Mouse (Mus musculus) intestine, embryonic 14.5 days (tissue): ENCODE data around the gene Gchfr. TPM values are rescaled to one million over a fixed set of nuclear protein-coding genes. Genes with fewer than 3 reads are reported as not detected.

Experiments
- ATAC-seq: fragments of 200-750 bp; cut with Nextera tagmentation; replicated peaks from 2 replicates; pipeline ENCODE4 v1.8.0; 2017; ENCODE audit warnings: low read depth, moderate number of reproducible peaks, moderate TSS enrichment, moderate library complexity; ENCODE audit not compliant: low FRiP score, low TSS enrichment
- DNase-seq: peaks from one replicate; pipeline ENCODE4 v3.0.0-alpha.2; 2018; ENCODE audit warnings: low spot score
- H3K27ac ChIP-seq: fragments of 300-500 bp; sonication (generic); 2 replicates; pipeline ENCODE4 v1.5.1; 2014; ENCODE audit warnings: low read depth, mild to moderate bottlenecking, control low read depth
- H3K27me3 ChIP-seq: fragments of 300-500 bp; sonication (generic); replicated peaks from 2 replicates; pipeline ENCODE4 v1.6.1; 2014; ENCODE audit warnings: low read length, control low read depth; ENCODE audit not compliant: control insufficient read depth, insufficient read depth
- H3K36me3 ChIP-seq: fragments of 300-500 bp; sonication (generic); 2 replicates; pipeline ENCODE4 v1.6.1; 2014; ENCODE audit warnings: low read length, control low read depth; ENCODE audit not compliant: control insufficient read depth, insufficient read depth
- H3K4me1 ChIP-seq: fragments of 300-500 bp; sonication (generic); replicated peaks from 2 replicates; pipeline ENCODE4 v1.6.1; 2014; ENCODE audit warnings: low read length, control low read depth, mixed read lengths; ENCODE audit not compliant: control insufficient read depth, insufficient read depth
- H3K4me2 ChIP-seq: fragments of 300-500 bp; sonication (generic); 2 replicates; pipeline ENCODE4 v1.6.1; 2014; ENCODE audit warnings: low read length
- H3K4me3 ChIP-seq: fragments of 300-500 bp; sonication (generic); 2 replicates; pipeline ENCODE4 v1.5.1; 2014; ENCODE audit warnings: low read depth, low read length, control low read depth, mixed read lengths
- H3K9ac ChIP-seq: fragments of 300-500 bp; sonication (generic); 2 replicates; pipeline ENCODE4 v1.6.1; 2014; ENCODE audit warnings: mild to moderate bottlenecking, low read length
- H3K9me3 ChIP-seq: fragments of 300-500 bp; sonication (generic); 2 replicates; pipeline ENCODE4 v1.6.1; 2016; ENCODE audit warnings: low read length, control low read depth; ENCODE audit not compliant: control insufficient read depth
- WGBS: fragments of 180-500 bp; shearing (Covaris S2); extraction: QIAGEN DNeasy Blood & Tissue Kit; methylation state at CpG from one replicate; pipeline ENCODE4 v1.1.7; 2014; 5-methylcytosine and 5-hydroxymethylcytosine counted together
- polyA plus RNA-seq: library from polyadenylated mRNA; unstranded; fragments of >200 nt; fragmentation: Nextera tagmentation; extraction: Ambion mirVana; gene quantifications from 2 replicates; pipeline ENCODE4 v1.2.1, GENCODE M21; 2014

The Gchfr gene
- polyA plus RNA-seq, 1 experiment from 2014 or later: 12.0 TPM

DNA sequence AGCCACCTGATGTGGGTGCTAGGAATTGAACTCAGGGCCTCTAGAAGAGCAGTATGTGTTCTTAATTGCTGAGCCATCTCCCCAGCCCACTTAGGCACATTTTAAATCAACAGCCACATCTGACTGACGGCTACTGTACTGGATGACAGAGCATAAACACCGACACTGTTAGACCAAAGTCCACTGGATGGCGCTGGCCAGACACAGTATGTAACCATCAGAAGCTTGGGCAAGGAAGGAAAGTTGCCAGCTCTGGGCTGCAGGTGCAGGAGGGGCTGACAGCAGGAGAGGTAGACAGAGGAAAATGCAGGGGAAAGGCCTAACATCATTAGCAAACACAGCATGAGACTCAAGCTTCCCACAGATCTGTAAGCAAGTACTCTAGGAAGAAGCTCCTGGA is 9.2 kb downstream of the Gchfr start:
- Histone ChIP-seq H3K4me1 (peaks cover 13% of the 10 kb centered on the region), H3K9ac (no peak overlapping the region), H3K27ac (no peak overlapping the region), H3K36me3 (peaks cover 31% of the 10 kb centered on the region), H3K9me3 (no peaks in the 10 kb centered on the region), H3K27me3 (no peaks in the 10 kb centered on the region), H3K4me2 (no peak overlapping the region), H3K4me3 (no peak overlapping the region)
- DNase-seq: no peak
- WGBS: 57% methylated on average over 3 of the region's 3 CpGs
- no peak for ATAC-seq

DNA sequence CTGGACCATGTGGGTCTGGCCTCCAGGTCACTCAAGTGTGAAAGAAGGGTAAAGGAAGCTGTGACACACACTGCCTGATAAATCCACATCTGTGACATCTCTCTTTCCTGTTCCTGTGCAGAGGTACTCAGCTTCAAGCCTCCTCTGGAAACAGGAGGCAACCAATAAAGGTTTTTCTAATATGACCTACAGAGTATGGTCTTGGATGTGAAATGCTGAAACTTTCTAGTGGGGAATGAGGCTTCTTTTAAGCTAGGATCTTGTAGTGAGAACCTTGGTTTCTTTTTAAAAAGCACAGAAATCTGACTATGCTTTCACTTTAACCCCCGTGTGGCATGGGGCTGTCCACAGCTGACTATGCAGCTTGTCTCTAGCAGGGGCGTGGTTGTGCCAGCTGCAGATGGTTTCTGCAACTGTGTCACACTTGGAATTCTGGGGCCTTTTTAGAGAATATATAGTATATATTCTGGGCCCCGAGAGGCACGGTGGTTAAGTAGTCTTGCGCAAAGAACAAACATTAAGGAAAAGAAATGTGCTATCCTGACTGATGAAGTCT is 9.9 kb downstream of the Gchfr start:
- peaks cover 31% of the 10 kb centered on the region for H3K36me3 ChIP-seq
- no peak overlapping the region for H3K27ac ChIP-seq
- ATAC-seq (no peak), DNase-seq (no peak)
- H3K4me1 ChIP-seq: peaks cover 13% of the 10 kb centered on the region
- H3K9ac ChIP-seq: no peak overlapping the region
- 87% methylated on average over 5 of the region's 5 CpGs for WGBS
- H3K4me2 ChIP-seq: no peak overlapping the region
- H3K9me3 ChIP-seq: no peaks in the 10 kb centered on the region
- H3K4me3 ChIP-seq: no peak overlapping the region
- H3K27me3 ChIP-seq: no peaks in the 10 kb centered on the region

DNA sequence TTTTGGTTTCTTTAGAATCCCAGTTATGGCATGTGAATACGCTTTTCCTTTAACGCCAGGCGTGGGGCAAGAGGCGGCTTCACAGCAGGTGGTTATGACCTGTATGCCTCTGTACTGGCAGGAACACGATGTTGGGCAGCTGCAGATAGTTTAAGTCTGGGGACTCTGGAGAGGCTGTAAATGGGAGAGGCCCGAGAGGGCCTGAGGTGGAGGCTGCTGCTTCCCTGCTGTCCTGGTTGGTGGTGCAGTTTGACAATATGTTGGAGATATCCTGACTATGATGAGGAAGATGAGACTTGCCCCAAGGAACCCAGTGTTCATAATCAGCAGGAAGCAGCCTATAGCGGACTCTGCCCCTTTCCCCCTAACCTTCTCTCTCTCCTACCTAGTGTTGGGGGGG is 15.3 kb downstream of the Gchfr start:
- no peak overlapping the region for H3K9ac ChIP-seq
- no peak for DNase-seq
- H3K4me2 ChIP-seq: no peak overlapping the region
- H3K36me3 ChIP-seq: peaks cover 39% of the 10 kb centered on the region
- no peaks in the 10 kb centered on the region for H3K4me1 ChIP-seq
- no peak overlapping the region for H3K4me3 ChIP-seq
- H3K27me3 ChIP-seq: no peaks in the 10 kb centered on the region
- H3K27ac ChIP-seq: no peak overlapping the region
- no peaks in the 10 kb centered on the region for H3K9me3 ChIP-seq
- ATAC-seq: no peak
- WGBS: 86% methylated on average over 7 of the region's 7 CpGs

DNA sequence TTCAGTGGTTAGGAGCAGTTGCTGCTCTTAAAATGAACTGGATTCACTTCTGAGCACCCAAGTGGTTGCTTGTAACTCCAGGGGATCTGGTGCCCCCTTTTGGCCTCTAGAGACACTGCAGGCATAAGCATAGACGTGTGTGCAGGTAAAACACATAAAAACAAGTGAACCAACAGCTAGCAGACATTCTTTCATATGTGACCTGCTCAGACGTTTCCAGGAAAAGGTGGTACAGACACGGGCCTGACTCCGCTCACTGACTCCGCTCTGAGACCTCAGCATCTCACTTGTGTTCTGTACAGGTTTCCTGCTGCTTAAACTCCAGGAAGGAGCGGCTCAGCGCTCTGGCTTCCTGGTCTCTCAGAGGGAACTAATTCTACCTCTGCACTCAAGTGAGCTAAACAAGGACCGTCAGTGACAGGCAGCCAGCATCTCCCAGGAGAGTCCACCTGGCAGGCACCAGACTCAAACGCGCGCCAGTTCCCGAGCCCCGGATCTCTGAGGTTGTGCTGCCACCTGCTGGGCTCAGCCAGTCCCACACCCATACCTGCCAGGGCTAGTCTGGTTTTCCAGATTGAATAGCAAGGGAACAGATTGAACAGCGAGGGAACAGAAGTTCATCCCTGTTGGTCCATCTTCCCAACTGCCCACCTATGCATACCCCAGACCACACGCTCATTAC is 21.6 kb downstream of the Gchfr start:
- H3K36me3 ChIP-seq: peaks cover 6% of the 10 kb centered on the region
- peaks cover 3% of the 10 kb centered on the region; the same call in 1 of the 2 replicates for H3K4me1 ChIP-seq
- ATAC-seq: peak; percentile 84
- no peaks in the 10 kb centered on the region for H3K27me3 ChIP-seq
- H3K9ac ChIP-seq: no peak overlapping the region
- no peak overlapping the region for H3K27ac ChIP-seq
- WGBS: 6% methylated on average over 15 of the region's 15 CpGs
- H3K9me3 ChIP-seq: no peaks in the 10 kb centered on the region
- H3K4me3 ChIP-seq: peak overlapping the region; percentile 23
- DNase-seq: peak; percentile 98
- peak overlapping the region; percentile 63 for H3K4me2 ChIP-seq

DNA sequence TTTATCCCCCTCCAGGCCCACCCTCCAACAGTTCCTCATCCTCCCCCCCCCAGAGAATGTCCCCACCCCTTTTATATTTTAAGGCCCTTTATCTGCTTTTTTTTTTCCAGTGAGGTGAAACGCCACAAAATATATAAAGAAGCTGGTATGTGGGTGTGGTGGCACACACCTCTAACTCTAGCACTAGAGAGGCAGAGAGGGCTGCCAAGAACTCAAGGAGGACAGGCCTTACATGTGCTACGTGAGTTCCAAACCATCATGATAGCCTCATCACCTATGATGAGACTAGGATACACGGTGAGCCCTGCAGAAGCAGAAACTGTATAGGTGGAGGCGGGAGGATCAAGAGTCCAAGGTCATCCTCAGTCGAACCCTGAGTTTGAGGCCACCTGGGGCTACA is 23.4 kb downstream of the Gchfr start:
- Histone ChIP-seq H3K9me3 (no peaks in the 10 kb centered on the region), H3K4me3 (no peak overlapping the region), H3K36me3 (no peaks in the 10 kb centered on the region), H3K9ac (no peak overlapping the region), H3K4me1 (peaks cover 3% of the 10 kb centered on the region; the same call in 1 of the 2 replicates), H3K27me3 (no peaks in the 10 kb centered on the region), H3K4me2 (no peak overlapping the region), H3K27ac (no peak overlapping the region)
- no peak for ATAC-seq
- no peak for DNase-seq
- 80% methylated on average over 5 of the region's 5 CpGs for WGBS

DNA sequence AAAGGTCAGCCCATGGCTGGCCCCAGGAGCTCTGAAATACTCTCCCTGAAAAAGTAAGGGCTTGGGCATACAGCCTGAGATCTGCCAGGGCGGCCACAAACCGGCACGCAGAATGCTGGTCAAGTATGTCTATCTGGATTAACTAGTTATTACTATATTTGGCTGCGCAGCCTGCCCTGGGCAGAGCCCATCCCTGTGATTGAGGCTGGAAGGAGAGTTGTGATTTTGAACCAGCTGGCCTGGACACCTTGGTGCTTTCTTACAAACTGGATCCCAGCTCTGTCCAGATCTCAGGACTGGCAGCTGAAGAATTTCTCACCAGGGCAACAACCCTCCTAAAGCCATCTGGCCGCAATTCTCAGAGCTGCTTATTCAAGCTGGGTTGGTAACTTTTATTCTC is 26.6 kb downstream of the Gchfr start:
- ATAC-seq (no peak), DNase-seq (no peak)
- no peaks in the 10 kb centered on the region for H3K27me3 ChIP-seq
- no peaks in the 10 kb centered on the region for H3K9me3 ChIP-seq
- peaks cover 1% of the 10 kb centered on the region; the same call in 1 of the 2 replicates for H3K4me1 ChIP-seq
- no peak overlapping the region for H3K4me3 ChIP-seq
- WGBS: 85% methylated on average over 5 of the region's 5 CpGs
- no peak overlapping the region for H3K9ac ChIP-seq
- H3K4me2 ChIP-seq: no peak overlapping the region
- H3K36me3 ChIP-seq: no peaks in the 10 kb centered on the region
- no peak overlapping the region for H3K27ac ChIP-seq

DNA sequence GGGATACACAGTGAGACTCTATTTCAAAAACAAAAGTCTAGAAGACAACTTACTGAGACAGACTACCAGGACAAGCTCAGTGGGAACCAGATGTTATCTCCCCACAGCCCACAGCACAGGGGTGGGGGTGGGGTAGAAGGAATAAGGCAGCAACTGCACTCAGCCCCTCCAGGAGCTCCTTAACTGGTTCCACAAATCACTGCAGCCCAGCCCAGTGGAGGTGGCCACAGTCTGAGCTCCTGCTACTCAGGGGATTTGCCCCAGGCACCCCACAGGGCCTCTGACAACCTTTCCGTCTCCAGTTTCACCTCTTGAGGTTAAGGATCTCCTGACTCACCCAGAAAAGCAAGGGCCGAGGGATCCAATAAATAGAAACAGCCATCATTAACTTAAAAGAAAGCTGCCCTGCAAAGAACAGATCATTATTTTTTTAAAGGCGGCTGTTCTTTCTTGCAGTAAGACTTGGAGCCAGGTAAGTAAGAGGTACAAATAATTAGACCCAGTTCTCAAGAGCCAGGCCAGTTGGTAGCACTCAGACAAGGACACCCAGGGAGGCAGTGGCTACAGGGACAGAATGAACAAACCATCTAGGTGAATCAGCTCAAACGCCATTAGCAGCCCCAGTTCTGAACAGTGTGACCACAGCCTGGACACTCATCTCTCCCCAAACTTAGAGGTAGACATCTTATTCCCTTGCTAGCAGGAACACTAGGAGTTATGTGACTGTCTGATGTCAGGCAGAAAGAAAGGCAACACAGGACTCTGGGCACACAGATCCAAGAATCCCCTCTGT is 28.9 kb downstream of the Gchfr start:
- DNase-seq (no peak), ATAC-seq (no peak)
- H3K27me3 ChIP-seq: no peaks in the 10 kb centered on the region
- H3K9me3 ChIP-seq: no peaks in the 10 kb centered on the region
- H3K4me3 ChIP-seq: no peak overlapping the region
- H3K27ac ChIP-seq: no peak overlapping the region
- H3K4me1 ChIP-seq: no peaks in the 10 kb centered on the region
- H3K9ac ChIP-seq: no peak overlapping the region
- H3K36me3 ChIP-seq: no peaks in the 10 kb centered on the region
- 50% methylated on average over 4 of the region's 4 CpGs for WGBS
- H3K4me2 ChIP-seq: no peak overlapping the region

DNA sequence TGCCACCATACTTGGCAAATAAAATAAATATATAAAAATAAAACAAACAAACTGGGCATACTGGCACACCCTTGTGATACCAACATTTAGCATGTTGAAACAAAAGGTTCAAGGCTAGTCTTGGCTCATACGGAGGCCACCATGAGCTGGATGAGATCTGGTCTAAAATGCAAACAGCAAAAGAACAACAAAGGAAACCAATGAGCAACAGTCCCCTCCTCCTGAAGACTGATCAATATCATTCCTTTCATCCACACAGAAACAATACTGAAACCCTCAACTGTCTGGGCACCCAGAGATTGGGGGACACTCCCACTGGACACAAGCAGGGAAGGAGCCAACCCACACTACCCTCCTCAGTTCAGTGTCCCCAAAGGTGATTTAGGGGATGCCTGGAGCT is 29.9 kb downstream of the Gchfr start:
- DNase-seq (no peak), ATAC-seq (no peak)
- Histone ChIP-seq H3K4me2 (no peak overlapping the region), H3K36me3 (no peaks in the 10 kb centered on the region), H3K9me3 (no peaks in the 10 kb centered on the region), H3K9ac (no peak overlapping the region), H3K27ac (no peak overlapping the region), H3K27me3 (no peaks in the 10 kb centered on the region), H3K4me3 (no peak overlapping the region), H3K4me1 (no peaks in the 10 kb centered on the region)
- 77% methylated on average over 1 of the region's 1 CpGs for WGBS
